Mouse (Mus musculus) spleen, adult 12 weeks (tissue): ENCODE results near the gene Sphk1.

Experiments used
- DNase-seq: peaks from one replicate; pipeline ENCODE4 v3.0.0; 2022; ENCODE audit warnings: low spot score

Sphk1 gene

GRCm38 (mm10) chr11:116538142-116538735, 7.5 kb downstream of the Sphk1 start:
- no peak for DNase-seq

DNA sequence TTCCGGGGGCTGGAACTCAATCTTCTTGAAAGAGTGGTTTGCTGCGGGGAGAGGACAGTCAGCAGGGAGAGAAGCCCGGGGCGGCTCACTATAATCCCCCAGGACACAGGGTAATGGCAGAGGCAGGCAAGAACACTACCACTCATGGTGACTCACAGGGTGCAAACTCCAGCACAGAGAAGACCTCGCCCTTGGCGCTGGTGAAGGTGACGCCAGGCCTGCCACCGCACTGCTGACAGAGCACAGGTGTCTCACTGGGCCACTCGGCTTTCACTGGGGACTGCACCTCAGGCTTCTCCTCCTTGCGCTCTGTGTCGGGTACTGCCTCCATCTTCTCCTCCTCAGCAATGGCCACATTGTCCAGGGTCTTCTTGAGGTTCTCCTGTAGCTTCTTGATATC, 10.5 kb downstream of the Sphk1 start:
- DNase-seq: no peak

- no peak for DNase-seq
Measured at GRCm38 (mm10) chr11:116543110-116543509, 12.4 kb downstream of the Sphk1 start.

- DNase-seq: no peak
Measured at GRCm38 (mm10) chr11:116547296-116548060, 16.8 kb downstream of the Sphk1 start.

DNA sequence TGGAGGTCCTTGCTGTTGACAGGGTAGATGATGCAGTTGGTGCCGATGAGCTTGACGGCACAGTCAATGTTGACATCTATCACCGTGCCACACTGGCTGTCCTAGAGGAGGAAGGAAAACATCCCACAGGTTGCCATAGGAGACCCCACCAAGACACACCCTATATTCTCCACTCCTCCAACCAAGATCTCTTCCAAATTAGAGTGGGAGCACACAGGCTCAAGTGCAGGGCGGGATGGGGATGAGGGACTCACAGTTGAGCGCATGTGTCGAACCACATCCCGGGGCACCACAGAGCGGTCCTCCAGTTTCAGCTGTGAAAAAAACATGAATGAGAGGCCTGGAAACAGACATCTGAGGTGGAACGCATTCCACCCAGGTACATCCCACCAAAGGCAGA, 18.1 kb downstream of the Sphk1 start:
- no peak for DNase-seq

DNA sequence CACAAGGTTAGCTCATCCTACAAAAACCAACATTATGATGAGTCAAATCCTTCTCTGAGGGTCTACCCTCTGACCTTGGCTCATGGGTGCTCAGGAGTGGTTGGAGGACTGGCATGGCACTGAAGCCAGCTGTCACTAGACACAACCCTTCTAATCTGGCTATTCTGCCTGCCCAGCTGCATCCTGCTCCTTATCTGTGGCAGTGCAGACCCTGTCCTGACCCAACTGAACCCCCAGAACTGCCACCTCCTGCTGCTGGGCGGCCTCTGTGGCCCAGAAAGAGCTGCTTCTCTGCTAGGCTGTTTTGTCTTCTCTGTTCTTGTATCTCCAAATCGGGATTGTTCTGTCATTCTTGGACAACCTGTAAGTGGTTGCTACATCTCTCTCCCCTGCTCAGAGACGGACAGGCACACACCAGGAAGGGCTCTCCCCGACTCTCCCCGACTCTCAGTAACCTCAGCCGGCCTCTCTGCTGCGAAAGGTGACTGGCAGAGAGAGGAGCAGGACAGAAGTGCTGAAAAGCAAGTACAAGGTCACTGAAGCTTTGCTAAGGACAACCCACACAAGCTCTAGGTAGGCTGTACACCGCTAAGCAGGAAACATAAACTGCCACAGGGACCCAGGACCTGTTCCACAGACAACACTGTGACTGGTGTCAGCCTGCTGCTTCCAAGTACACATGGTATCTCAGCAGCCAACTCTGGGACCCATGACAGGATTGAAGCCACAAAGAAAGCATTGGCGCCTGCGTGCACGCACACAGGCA, 18.7 kb downstream of the Sphk1 start:
- DNase-seq: no peak

GRCm38 (mm10) chr11:116550748-116551147, 20.0 kb downstream of the Sphk1 start:
- DNase-seq: no peak

GRCm38 (mm10) chr11:116552194-116552593, 21.5 kb downstream of the Sphk1 start:
- no peak for DNase-seq

DNA sequence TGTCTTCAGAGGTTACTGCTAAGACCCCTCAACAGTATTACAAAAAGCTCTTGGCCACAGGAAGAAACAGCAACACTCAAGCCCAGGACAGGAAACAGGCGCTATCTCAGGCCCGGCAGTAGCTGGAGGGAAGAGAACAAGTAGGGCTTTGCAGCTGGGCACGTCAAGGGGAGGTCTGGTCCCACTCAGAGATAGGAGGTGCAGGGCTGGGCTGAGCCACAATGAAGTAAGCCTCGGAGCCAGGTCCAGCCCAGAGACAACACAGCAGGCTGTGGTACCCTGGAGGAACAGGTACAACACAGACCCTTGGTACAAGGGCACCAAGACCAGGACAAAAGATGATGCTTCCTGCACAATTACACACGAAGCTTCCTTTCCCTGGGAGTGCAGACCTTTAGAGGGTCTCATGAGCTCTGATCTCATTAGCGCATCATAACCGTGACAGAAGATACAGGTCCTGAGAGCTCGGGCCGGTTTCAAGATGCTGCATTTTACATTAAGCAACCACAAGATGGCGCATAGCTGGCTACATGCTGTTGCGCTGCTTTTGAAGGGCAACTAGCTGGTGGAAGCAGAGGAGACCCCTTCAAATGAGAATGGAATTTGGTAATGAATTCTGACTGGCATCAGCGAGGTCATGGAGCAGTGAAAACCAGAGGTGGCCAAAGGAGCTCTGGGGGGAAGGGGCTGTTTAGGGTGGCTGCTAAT, 23.6 kb downstream of the Sphk1 start:
- DNase-seq: no peak

DNA sequence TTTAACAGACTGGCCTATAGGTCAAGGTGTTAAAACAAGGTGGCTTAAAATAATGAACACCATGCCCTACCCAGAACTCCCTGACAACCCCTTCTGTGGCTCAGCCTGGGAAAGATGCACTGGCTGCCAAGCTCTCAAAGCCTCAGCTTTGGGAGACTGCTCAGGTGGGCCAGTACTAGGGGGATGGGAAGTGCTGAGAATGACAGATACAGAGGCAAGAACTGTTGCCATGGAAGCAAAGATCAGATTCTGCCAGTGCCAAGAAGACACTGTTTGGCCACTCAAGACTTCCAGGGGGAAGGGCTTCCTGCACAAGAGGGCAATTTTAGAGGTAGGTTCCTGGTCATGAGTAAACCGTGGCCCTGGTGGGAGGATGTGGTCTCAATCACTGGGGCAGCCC, 24.8 kb downstream of the Sphk1 start:
- no peak for DNase-seq

GRCm38 (mm10) chr11:116556308-116556707, 25.6 kb downstream of the Sphk1 start:
- no peak for DNase-seq

DNA sequence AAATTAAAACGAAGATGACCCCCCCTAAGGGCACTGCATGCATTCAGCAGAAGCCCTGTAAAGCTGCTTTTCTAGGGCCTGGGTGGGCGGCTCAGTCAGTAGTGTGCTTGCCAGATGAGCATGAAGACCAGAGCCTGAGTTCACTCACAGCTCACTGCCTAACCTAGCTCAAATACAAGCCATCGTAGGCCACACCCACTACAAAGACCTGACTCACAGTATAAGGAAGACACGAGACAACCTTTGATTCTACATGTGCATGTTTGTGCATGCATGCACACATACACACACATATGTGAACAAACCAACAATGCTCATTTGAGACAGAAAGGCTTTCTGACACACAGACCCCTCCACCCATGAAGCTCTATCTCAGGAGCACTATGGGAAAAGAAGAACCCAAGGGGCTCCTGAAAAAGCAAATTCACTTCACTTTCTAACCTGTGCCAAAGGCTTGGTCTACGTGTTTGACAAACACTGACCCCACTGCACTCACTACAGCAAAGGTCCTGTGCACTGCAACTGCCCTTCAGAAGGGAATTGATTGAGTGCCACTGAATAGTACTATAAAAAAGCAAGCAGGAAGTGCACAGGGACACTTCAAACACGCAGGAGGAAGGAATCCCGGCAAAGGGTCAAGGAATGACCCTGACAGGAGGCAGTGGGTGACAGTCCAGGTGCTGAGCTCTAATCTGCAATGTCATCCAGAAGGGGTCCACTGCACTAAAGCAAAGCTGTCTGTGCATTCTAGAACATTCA, 34.7 kb downstream of the Sphk1 start:
- DNase-seq: no peak

- DNase-seq: no peak
Measured at GRCm38 (mm10) chr11:116567531-116567930, 36.8 kb downstream of the Sphk1 start.

- no peak for DNase-seq
Measured at GRCm38 (mm10) chr11:116570821-116571220, 40.1 kb downstream of the Sphk1 start.

DNA sequence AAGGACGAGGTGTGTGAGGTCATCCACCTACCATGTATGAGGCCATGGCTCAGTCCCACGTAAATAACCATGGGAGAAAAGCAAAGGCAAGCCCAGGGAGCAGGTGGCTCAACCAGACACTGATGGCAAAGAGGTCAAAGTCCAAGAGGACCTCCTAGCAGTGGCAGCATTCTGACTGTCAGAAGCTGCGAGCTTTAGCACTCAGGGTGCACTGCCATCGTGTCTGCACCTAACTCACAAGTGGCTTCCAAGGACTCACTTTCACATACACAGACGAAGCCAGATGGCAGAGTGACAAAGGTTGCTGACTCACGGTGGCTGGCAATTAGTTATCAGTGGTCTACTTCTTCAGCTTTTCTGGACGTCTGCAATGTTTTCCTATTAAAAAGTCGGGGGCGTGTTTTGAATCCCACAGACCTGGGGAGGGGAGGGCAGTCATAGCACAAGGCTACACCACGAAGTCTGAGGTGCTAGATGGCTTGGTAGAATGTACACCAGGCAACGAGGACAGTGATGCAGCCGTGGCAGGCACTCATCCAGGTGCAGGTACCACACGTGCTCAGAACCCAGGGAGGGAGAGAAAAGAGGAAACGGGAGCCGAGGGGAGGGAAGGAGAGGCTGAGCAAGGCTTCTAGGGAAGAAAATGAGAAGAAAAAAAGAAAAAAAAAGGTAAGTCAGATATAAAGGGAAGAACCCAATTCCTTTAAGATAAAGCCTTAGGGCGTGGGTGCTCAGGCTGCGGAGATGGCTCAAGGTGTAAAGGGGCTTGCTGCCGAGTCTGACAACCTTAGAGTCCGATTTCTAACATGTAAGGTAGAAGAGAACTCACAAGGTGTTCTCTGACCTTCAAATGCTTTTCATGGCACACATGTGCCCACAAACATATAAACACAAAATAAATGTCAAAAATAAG, 41.3 kb downstream of the Sphk1 start:
- DNase-seq: peak; percentile 73

DNA sequence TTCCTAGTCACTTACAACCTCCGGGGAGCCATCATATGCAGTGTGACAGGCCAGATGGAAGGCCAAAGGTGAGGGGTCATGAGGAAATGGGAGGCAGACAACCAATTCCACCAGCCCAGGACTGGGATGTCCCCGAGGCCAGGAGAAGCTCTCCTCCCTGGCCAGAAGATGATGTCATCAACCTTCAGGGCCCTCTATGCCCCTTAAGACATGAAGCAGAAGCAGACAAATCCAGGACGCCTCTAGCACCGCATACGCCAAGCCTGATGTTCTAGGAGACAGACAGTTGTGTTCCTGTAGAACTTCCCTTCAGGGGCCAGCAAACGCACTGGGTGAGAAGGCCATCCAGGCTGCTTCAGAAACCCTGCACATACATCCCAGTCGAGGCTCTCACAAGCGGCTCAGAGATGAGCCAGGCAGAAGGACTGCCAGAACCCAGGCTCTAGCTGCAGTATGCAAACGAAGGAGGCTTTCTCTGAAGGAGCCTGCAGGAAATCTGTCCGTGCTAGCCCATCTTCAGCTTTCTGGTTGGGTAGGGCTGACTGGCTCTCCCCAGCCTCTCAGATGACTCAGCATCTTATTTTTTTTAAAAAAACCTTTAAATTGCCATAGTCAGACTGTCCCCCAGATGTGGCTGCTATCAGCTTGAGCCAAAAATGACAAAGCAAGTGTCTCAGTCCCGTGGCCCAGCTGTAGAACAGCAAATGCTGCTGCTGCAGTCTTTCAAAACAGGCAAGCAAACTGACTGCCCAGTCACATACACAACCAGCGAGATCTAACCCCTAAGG, 42.2 kb downstream of the Sphk1 start:
- DNase-seq: peak; percentile 45

GRCm38 (mm10) chr11:116574486-116574885, 43.8 kb downstream of the Sphk1 start:
- DNase-seq: no peak

GRCm38 (mm10) chr11:116574982-116575381, 44.3 kb downstream of the Sphk1 start:
- no peak for DNase-seq

- no peak for DNase-seq
Measured at GRCm38 (mm10) chr11:116575396-116575795, 44.7 kb downstream of the Sphk1 start.

GRCm38 (mm10) chr11:116579280-116579679, 48.6 kb downstream of the Sphk1 start:
- no peak for DNase-seq
